Mouse (Mus musculus): ENCODE data around the gene Tnfrsf26. TPM values are rescaled to one million over a fixed set of nuclear protein-coding genes. Genes with fewer than 3 reads are reported as not detected.

The Tnfrsf26 gene
- polyA plus RNA-seq, 1 experiment from 2014 or later, result 0.17 TPM

DNA sequence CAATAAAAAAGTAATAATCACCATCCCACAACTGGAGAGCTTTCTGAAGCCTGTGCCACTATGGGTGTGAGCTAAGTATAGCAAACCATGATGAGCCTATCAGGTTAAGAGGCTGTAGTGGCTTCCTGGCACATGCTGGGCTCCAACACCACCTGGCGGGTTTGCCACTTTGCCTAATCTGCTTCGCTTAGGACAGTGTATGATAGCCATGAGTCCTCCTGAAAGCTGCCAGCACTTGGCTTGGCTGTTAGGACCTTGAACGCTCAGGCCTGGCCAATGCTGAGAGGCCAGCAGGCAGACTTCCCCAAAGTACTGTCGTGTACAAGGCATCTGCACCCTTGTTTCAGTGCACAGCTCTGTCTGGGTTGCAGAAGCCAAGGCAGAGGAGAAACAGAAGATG lies 40.5 kb downstream of the Tnfrsf26 start:
- DNase-seq (ENCODE audit: low spot score), result no peak
- Histone ChIP-seq H3K4me3 (no peak overlapping the region), H3K4me1 (no peaks in the 10 kb centered on the region), H3K9me3 (no peaks in the 10 kb centered on the region), H3K36me3 (replicated peaks) (peaks cover 99% of the 10 kb centered on the region), H3K27ac (replicated peaks) (no peak overlapping the region), H3K27me3 (replicated peaks; ENCODE audit: low read depth, poor library complexity, severe bottlenecking) (no peaks in the 10 kb centered on the region)
- WGBS, result 90% methylated on average over 4 of the region's 4 CpGs

DNA sequence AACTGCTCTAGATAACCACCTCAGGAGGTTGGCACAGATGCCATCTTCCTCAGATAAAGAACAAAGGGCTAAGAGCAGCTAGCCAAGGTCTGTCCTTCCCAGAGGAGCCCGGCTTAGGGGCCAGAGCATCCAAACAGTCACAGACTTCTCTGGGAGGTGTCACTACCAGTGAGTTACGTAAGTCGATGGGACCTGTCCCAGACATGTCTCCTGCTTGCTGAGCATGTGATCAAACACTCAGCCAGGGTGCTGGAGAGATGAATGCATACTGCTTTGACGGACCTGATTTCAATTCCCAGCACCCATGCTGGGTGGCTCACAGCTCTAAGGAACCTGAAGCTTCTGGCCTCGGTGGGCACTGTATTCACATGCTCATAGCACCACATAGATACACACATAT lies 40.9 kb downstream of the Tnfrsf26 start:
- DNase-seq (ENCODE audit: low spot score), result no peak
- H3K27me3 ChIP-seq (replicated peaks; ENCODE audit: low read depth, poor library complexity, severe bottlenecking), result no peaks in the 10 kb centered on the region
- H3K36me3 ChIP-seq (replicated peaks), result peaks cover 99% of the 10 kb centered on the region

DNA sequence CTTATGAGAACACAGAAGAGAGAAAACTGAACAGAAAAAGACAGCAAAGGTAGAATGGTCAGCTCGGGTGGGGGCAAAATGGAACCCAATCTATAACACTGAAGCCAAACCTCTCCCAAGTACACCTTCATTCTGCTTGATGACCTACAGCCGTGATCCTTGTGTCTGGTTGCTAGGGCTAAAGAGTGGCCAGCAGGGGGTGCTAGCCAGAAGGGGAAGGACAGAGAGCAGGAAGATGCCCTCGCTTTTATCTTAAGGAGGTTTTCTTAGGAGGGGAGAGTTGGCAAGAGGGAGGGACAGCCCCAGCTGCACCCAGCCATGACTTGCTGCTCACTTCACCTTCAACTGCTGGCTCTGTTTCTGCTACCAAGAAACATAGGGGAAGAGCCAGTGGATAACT lies 44.6 kb downstream of the Tnfrsf26 start:
- H3K4me1 ChIP-seq, result no peaks in the 10 kb centered on the region
- H3K27ac ChIP-seq (replicated peaks), result no peak overlapping the region
- peak; percentile 72 for DNase-seq (ENCODE audit: low spot score)
- no peaks in the 10 kb centered on the region for H3K27me3 ChIP-seq (replicated peaks; ENCODE audit: low read depth, poor library complexity, severe bottlenecking)
- 46% methylated on average over 3 of the region's 3 CpGs for WGBS
- no peaks in the 10 kb centered on the region for H3K9me3 ChIP-seq
- peaks cover 99% of the 10 kb centered on the region for H3K36me3 ChIP-seq (replicated peaks)
- no peak overlapping the region for H3K4me3 ChIP-seq

More for the DNA sequence above, 40.9 kb downstream of the Tnfrsf26 start:
- Histone ChIP-seq H3K4me3 (no peak overlapping the region), H3K4me1 (no peaks in the 10 kb centered on the region), H3K27ac (replicated peaks) (no peak overlapping the region), H3K9me3 (no peaks in the 10 kb centered on the region)
- 86% methylated on average over 5 of the region's 5 CpGs for WGBS

DNA sequence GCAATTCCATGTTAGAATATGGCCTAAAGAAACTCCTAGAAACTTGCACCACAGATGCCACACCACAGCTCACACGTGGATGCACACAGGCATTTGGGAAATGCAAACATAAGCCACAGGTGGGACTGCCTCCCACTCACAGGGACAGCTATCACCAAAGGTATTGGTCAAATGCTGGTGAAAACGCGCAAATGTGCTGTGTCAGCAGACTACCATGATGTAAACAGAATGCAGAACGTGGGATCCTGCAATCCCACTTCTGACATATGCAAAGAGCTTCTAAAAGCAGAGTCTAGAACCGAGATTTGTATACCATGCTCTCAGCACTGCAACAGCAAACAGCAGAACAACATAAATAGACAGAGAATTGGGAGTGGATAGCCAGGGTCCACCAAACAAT lies 45.5 kb downstream of the Tnfrsf26 start:
- Histone ChIP-seq H3K4me1 (no peaks in the 10 kb centered on the region), H3K4me3 (no peak overlapping the region), H3K36me3 (replicated peaks) (peaks cover 99% of the 10 kb centered on the region), H3K27ac (replicated peaks) (no peak overlapping the region), H3K27me3 (replicated peaks; ENCODE audit: low read depth, poor library complexity, severe bottlenecking) (no peaks in the 10 kb centered on the region), H3K9me3 (no peaks in the 10 kb centered on the region)
- no peak for DNase-seq (ENCODE audit: low spot score)
- WGBS, result 92% methylated on average over 5 of the region's 5 CpGs

DNA sequence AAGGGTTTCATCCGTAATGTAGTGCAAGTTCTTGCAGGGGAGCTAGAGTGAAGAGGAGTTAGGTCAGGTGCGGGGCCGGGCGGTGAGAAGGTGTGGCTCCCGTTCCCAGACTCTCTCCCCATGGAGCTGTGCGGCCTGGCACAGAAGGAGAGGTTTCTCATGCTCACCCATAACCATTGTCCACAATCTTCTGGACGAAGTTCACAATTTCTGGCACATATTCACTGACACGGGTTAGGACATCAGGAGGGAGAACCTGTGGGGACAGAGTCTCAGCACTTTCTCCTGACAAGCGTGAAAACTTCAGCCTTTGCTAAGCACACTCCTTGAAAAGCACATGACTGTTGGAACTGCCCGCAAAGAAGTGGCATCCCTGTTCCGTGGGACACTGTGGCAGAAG lies 52.8 kb downstream of the Tnfrsf26 start:
- Histone ChIP-seq H3K27me3 (replicated peaks; ENCODE audit: low read depth, poor library complexity, severe bottlenecking) (no peaks in the 10 kb centered on the region), H3K4me3 (no peak overlapping the region), H3K27ac (replicated peaks) (no peak overlapping the region), H3K9me3 (no peaks in the 10 kb centered on the region), H3K4me1 (no peaks in the 10 kb centered on the region), H3K36me3 (replicated peaks) (peaks cover 99% of the 10 kb centered on the region)
- 93% methylated on average over 11 of the region's 11 CpGs for WGBS
- no peak for DNase-seq (ENCODE audit: low spot score)

DNA sequence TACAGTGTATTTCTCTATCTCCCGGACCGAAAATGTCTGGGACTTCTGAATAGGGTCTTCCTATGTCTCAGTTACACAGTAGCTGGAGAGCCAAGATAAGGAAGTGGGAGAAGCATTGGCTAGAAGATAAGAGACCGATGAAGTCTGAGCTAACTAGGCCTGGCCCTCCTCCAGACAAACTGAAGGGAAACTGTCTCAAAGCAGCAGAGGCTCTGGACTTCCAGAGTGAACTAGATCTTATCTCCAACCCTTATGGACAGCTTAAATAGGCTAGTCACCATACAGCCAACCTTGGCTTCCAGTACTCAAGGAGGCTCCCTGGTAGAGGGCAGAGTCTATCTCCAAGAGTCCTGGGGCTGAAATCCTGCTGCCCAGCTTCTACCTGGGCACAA lies 62.9 kb downstream of the Tnfrsf26 start:
- Histone ChIP-seq H3K4me1 (no peaks in the 10 kb centered on the region), H3K9me3 (no peaks in the 10 kb centered on the region), H3K27me3 (replicated peaks; ENCODE audit: low read depth, poor library complexity, severe bottlenecking) (no peaks in the 10 kb centered on the region), H3K4me3 (no peak overlapping the region), H3K27ac (replicated peaks) (no peak overlapping the region), H3K36me3 (replicated peaks) (peaks cover 100% of the 10 kb centered on the region)
- 94% methylated on average over 3 of the region's 3 CpGs for WGBS
- no peak for DNase-seq (ENCODE audit: low spot score)

DNA sequence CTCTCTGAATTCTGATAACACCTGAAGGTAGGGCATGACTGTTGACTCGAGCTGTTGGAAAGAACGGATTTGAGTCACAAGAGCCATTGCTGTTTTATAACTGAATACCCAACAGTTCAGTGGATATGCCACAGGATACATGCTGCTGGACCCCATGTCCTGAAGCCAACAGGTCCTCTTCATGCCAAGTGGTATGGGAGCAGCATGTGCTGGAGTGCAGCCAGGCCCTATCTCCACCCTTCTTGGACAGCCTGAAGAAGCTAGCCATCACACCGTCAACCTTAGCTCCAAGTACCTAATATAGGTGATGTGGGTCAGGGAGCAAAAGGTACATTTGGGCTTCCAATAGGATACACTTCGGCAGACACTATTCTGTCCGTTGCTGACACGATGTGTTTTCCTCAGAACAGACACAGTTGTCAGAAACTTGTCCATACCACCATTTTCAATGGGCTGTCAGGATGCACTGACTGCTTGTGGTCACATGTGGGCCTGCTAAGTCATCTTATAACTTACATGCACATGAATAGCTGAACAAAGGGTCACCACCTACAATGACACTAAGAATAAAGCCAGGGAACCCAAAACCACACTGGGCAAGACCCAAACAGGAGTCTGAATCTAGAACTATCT lies 63.4 kb downstream of the Tnfrsf26 start:
- Histone ChIP-seq H3K27me3 (replicated peaks; ENCODE audit: low read depth, poor library complexity, severe bottlenecking) (no peaks in the 10 kb centered on the region), H3K4me1 (no peaks in the 10 kb centered on the region), H3K4me3 (no peak overlapping the region), H3K27ac (replicated peaks) (no peak overlapping the region), H3K36me3 (replicated peaks) (peaks cover 100% of the 10 kb centered on the region), H3K9me3 (no peaks in the 10 kb centered on the region)
- no peak for DNase-seq (ENCODE audit: low spot score)
- 93% methylated on average over 6 of the region's 6 CpGs for WGBS

DNA sequence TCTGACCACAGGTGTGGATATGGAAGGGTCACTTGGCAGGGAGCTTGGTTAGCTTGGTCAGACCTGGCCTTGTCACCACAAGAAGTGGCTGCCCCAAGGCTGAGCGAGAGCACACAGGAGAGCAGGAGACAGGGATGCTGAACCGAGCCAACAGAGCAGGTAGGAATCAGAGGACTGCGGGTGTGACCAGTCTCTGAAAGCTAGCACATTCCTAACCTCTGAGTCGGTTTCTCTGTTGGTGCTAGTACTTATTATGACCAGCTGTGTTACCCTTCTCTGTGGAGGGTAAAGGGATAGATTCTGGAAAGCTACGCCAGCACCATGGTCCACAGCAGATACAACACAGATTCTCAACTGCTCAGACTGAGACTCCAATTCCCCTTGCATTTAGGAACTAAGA lies 64.7 kb downstream of the Tnfrsf26 start:
- no peak for DNase-seq (ENCODE audit: low spot score)
- Histone ChIP-seq H3K4me3 (no peak overlapping the region), H3K36me3 (replicated peaks) (peaks cover 100% of the 10 kb centered on the region), H3K27me3 (replicated peaks; ENCODE audit: low read depth, poor library complexity, severe bottlenecking) (no peaks in the 10 kb centered on the region), H3K4me1 (no peaks in the 10 kb centered on the region), H3K9me3 (no peaks in the 10 kb centered on the region), H3K27ac (replicated peaks) (no peak overlapping the region)
- 90% methylated on average over 5 of the region's 5 CpGs for WGBS

Small RNA genes lying within 50 kb of the gene (microRNA-seq; reads per million reads assigned to microRNA genes)
- 2.7 reads per million for gene Mir7064

Other genes starting within 250 kb of the Tnfrsf26 start
- gene Cdkn1c, start 167.7 kb downstream of the Tnfrsf26 start, polyA plus RNA-seq (2016; fragmentation: Nextera tagmentation; extraction: Ambion mirVana), result 355 and 407 TPM in 2 replicates
- 0.26 and 0.96 TPM in 2 replicates for gene Slc22a18, start 155.0 kb downstream of the Tnfrsf26 start, polyA plus RNA-seq (2016; fragmentation: Nextera tagmentation; extraction: Ambion mirVana)
- gene Phlda2, start 125.6 kb downstream of the Tnfrsf26 start, polyA plus RNA-seq (2016; fragmentation: Nextera tagmentation; extraction: Ambion mirVana), result 2.7 and 2.9 TPM in 2 replicates
- 377 and 391 TPM in 2 replicates for gene Nap1l4, start 79.6 kb downstream of the Tnfrsf26 start, polyA plus RNA-seq (2016; fragmentation: Nextera tagmentation; extraction: Ambion mirVana)
- 79.5 and 80.7 TPM in 2 replicates for gene Cars, start 28.6 kb downstream of the Tnfrsf26 start, polyA plus RNA-seq (2016; fragmentation: Nextera tagmentation; extraction: Ambion mirVana)
- gene Tnfrsf22, start 20.9 kb upstream of the Tnfrsf26 start, polyA plus RNA-seq (2016; fragmentation: Nextera tagmentation; extraction: Ambion mirVana), result 9.7 and 12.2 TPM in 2 replicates
- 0.35 and 0.65 TPM in 2 replicates for gene Tnfrsf23, start 57.1 kb upstream of the Tnfrsf26 start, polyA plus RNA-seq (2016; fragmentation: Nextera tagmentation; extraction: Ambion mirVana)
- gene Osbpl5, start 128.3 kb upstream of the Tnfrsf26 start, polyA plus RNA-seq (2016; fragmentation: Nextera tagmentation; extraction: Ambion mirVana), result 15.8 and 16.8 TPM in 2 replicates
- not detected in 2 replicates for gene Mrgprg, start 138.3 kb upstream of the Tnfrsf26 start, polyA plus RNA-seq (2016; fragmentation: Nextera tagmentation; extraction: Ambion mirVana)
- gene Mrgpre, start 155.8 kb upstream of the Tnfrsf26 start, polyA plus RNA-seq (2016; fragmentation: Nextera tagmentation; extraction: Ambion mirVana), result 1.8 TPM in 2 replicates
- 7.7 and 10.0 TPM in 2 replicates for gene Nadsyn1, start 194.1 kb upstream of the Tnfrsf26 start, polyA plus RNA-seq (2016; fragmentation: Nextera tagmentation; extraction: Ambion mirVana)
- gene Dhcr7, start 194.4 kb upstream of the Tnfrsf26 start, polyA plus RNA-seq (2016; fragmentation: Nextera tagmentation; extraction: Ambion mirVana), result 68.3 and 79.2 TPM in 2 replicates
- gene Gm498, start 238.1 kb upstream of the Tnfrsf26 start, polyA plus RNA-seq (2016; fragmentation: Nextera tagmentation; extraction: Ambion mirVana), result not detected in 2 replicates